Mouse (Mus musculus) granulocyte monocyte progenitor cell, adult 5-6 weeks (primary cell): Measurements from ENCODE around the gene Idh2. TPM values are rescaled to one million over a fixed set of nuclear protein-coding genes. Genes with fewer than 3 reads are reported as not detected.

Source experiments
- total RNA-seq, 2 experiments: library from RNA; stranded (forward) in 1 of 2; stranded (reverse) in 1 of 2; fragments of 200-712, 200-1000 nt in 1 of 2; fragments of >200 nt in 1 of 2; fragmentation: Nextera tagmentation in 1 of 2; gene quantifications; 2 replicates each; pipeline ENCODE4 v1.2.3; 2014 to 2017

Gene Idh2
- total RNA-seq, 2 experiments from 2014 or later, result 259 to 368 TPM

Other genes with a start within 250 kb of the Idh2 start
- 29.6 and 38.1 TPM in 2 replicates for gene Ap3s2, start 194.7 kb downstream of the Idh2 start, total RNA-seq (2014; fragmentation: Nextera tagmentation)
- gene Ap3s2, start 194.7 kb downstream of the Idh2 start, total RNA-seq (2017), result 8.3 and 9.3 TPM in 2 replicates
- 1.8 TPM in 1 of 2 replicates, not detected in the other for gene Arpin, start 180.0 kb downstream of the Idh2 start, total RNA-seq (2014; fragmentation: Nextera tagmentation)
- not detected in 2 replicates for gene Arpin, start 180.0 kb downstream of the Idh2 start, total RNA-seq (2017)
- 26.7 and 27.6 TPM in 2 replicates for gene Zfp710, start 90.6 kb downstream of the Idh2 start, total RNA-seq (2014; fragmentation: Nextera tagmentation)
- gene Zfp710, start 90.6 kb downstream of the Idh2 start, total RNA-seq (2017), result 13.7 and 24.3 TPM in 2 replicates
- gene Sema4b, start 71.4 kb upstream of the Idh2 start, total RNA-seq (2014; fragmentation: Nextera tagmentation), result 6.2 and 6.6 TPM in 2 replicates
- gene Sema4b, start 71.4 kb upstream of the Idh2 start, total RNA-seq (2017), result 3.6 and 4.4 TPM in 2 replicates
- gene Cib1, start 117.4 kb upstream of the Idh2 start, total RNA-seq (2014; fragmentation: Nextera tagmentation), result 45.3 and 77.8 TPM in 2 replicates
- gene Cib1, start 117.4 kb upstream of the Idh2 start, total RNA-seq (2017), result 25.0 and 67.5 TPM in 2 replicates
- gene Gdpgp1, start 117.5 kb upstream of the Idh2 start, total RNA-seq (2014; fragmentation: Nextera tagmentation), result 4.5 and 10.0 TPM in 2 replicates
- gene Gdpgp1, start 117.5 kb upstream of the Idh2 start, total RNA-seq (2017), result 1.9 and 3.0 TPM in 2 replicates
- gene Ttll13, start 131.0 kb upstream of the Idh2 start, total RNA-seq (2014; fragmentation: Nextera tagmentation), result 0.36 TPM in 1 of 2 replicates, not detected in the other
- not detected in 2 replicates for gene Ttll13, start 131.0 kb upstream of the Idh2 start, total RNA-seq (2017)
- 23.7 and 33.5 TPM in 2 replicates for gene Ngrn, start 145.8 kb upstream of the Idh2 start, total RNA-seq (2014; fragmentation: Nextera tagmentation)
- 21.2 and 33.9 TPM in 2 replicates for gene Ngrn, start 145.8 kb upstream of the Idh2 start, total RNA-seq (2017)
- gene Vps33b, start 154.3 kb upstream of the Idh2 start, total RNA-seq (2014; fragmentation: Nextera tagmentation), result 45.6 and 48.1 TPM in 2 replicates
- 24.2 and 31.8 TPM in 2 replicates for gene Vps33b, start 154.3 kb upstream of the Idh2 start, total RNA-seq (2017)
- gene Prc1, start 179.1 kb upstream of the Idh2 start, total RNA-seq (2014; fragmentation: Nextera tagmentation), result 40.7 and 42.7 TPM in 2 replicates
- gene Prc1, start 179.1 kb upstream of the Idh2 start, total RNA-seq (2017), result 141 and 156 TPM in 2 replicates
- gene Rccd1, start 209.1 kb upstream of the Idh2 start, total RNA-seq (2014; fragmentation: Nextera tagmentation), result 20.6 and 23.6 TPM in 2 replicates
- 16.4 and 23.0 TPM in 2 replicates for gene Rccd1, start 209.1 kb upstream of the Idh2 start, total RNA-seq (2017)
- gene Unc45a, start 225.6 kb upstream of the Idh2 start, total RNA-seq (2014; fragmentation: Nextera tagmentation), result 8.1 and 13.9 TPM in 2 replicates
- gene Unc45a, start 225.6 kb upstream of the Idh2 start, total RNA-seq (2017), result 20.2 and 22.4 TPM in 2 replicates
- gene Hddc3, start 227.7 kb upstream of the Idh2 start, total RNA-seq (2014; fragmentation: Nextera tagmentation), result 10.3 and 14.5 TPM in 2 replicates
- gene Hddc3, start 227.7 kb upstream of the Idh2 start, total RNA-seq (2017), result 15.9 and 22.4 TPM in 2 replicates